Mouse (Mus musculus) myocyte (in vitro differentiated cells): ENCODE data around the gene Crebbp. TPM values are rescaled to one million over a fixed set of nuclear protein-coding genes. Genes with fewer than 3 reads are reported as not detected.
"Not testable (repeated sequence)": the region's sequence is repeated elsewhere in the genome, so short reads cannot be mapped to it uniquely, and the experiment has no call there.

Experiments used
- H3K27me3 ChIP-seq: one replicate; pipeline ENCODE4 v1.6.1; 2011; ENCODE audit not compliant: control insufficient read depth, insufficient read depth, insufficient read length
- H3K36me3 ChIP-seq: one replicate; pipeline ENCODE4 v1.6.1; 2011; ENCODE audit not compliant: control insufficient read depth, insufficient read depth
- H3K4me2 ChIP-seq: one replicate; pipeline ENCODE4 v1.6.1; 2011; ENCODE audit warnings: low read depth, control low read depth
- H3K4me3 ChIP-seq: one replicate; pipeline ENCODE4 v1.5.1; 2011; ENCODE audit warnings: mild to moderate bottlenecking, control low read depth, moderate library complexity
- H3K79me2 ChIP-seq: one replicate; pipeline ENCODE4 v1.6.1; 2011; ENCODE audit not compliant: control insufficient read depth, insufficient read depth
- H3ac ChIP-seq: one replicate; pipeline ENCODE4 v1.6.1; 2011; ENCODE audit not compliant: control insufficient read depth, insufficient read length
- CEBPB ChIP-seq: IDR thresholded peaks from 2 replicates; pipeline ENCODE4 v1.6.1; 2011; ENCODE audit warnings: mild to moderate bottlenecking, moderate library complexity; ENCODE audit not compliant: poor library complexity, insufficient read depth, severe bottlenecking
- E2F4 ChIP-seq: IDR thresholded peaks from one replicate; pipeline ENCODE4 v1.6.1; 2011; ENCODE audit warnings: mild to moderate bottlenecking, control low read depth, moderate library complexity; ENCODE audit not compliant: insufficient read depth
- MAX ChIP-seq: IDR thresholded peaks from one replicate; pipeline ENCODE4 v1.6.1; 2011; ENCODE audit warnings: low read depth, mild to moderate bottlenecking, control low read depth
- MYOD1 ChIP-seq, 3 experiments: IDR thresholded peaks; one replicate each; pipeline ENCODE4 v1.6.1; 2011; ENCODE audit warnings: control low read depth in 2 of 3, low read depth in 2 of 3, mild to moderate bottlenecking in 2 of 3, moderate library complexity in 1 of 3; ENCODE audit not compliant: insufficient read length in 2 of 3, control insufficient read depth in 1 of 3
- MYOG ChIP-seq, 3 experiments: IDR thresholded peaks; one replicate each; pipeline ENCODE4 v1.6.1; 2011; ENCODE audit warnings: control low read depth in 2 of 3, low read depth in 2 of 3, mild to moderate bottlenecking in 2 of 3; ENCODE audit not compliant: insufficient read length in 2 of 3, control insufficient read depth in 1 of 3, insufficient read depth in 1 of 3
- POLR2A ChIP-seq: IDR thresholded peaks from one replicate; pipeline ENCODE4 v1.6.1; 2011; ENCODE audit warnings: low read depth, mild to moderate bottlenecking, control low read depth, moderate library complexity; ENCODE audit not compliant: insufficient read length
- POLR2AphosphoS2 ChIP-seq: IDR thresholded peaks from one replicate; pipeline ENCODE4 v1.6.1; 2011; ENCODE audit warnings: low read depth, control low read depth; ENCODE audit not compliant: insufficient read length
- REST ChIP-seq: IDR thresholded peaks from one replicate; pipeline ENCODE4 v1.6.1; 2011; ENCODE audit warnings: mild to moderate bottlenecking, control low read depth, moderate library complexity; ENCODE audit not compliant: insufficient read depth, insufficient read length
- SRF ChIP-seq: IDR thresholded peaks from one replicate; pipeline ENCODE4 v1.6.1; 2011; ENCODE audit warnings: low read depth; ENCODE audit not compliant: control insufficient read depth, insufficient read length
- TCF12 ChIP-seq: IDR thresholded peaks from one replicate; pipeline ENCODE4 v1.6.1; 2011; ENCODE audit warnings: mild to moderate bottlenecking, control low read depth; ENCODE audit not compliant: poor library complexity, insufficient read depth, severe bottlenecking
- TCF3 ChIP-seq: IDR thresholded peaks from one replicate; pipeline ENCODE4 v1.6.1; 2011; ENCODE audit warnings: low read depth, control low read depth; ENCODE audit not compliant: insufficient read length
- USF1 ChIP-seq: IDR thresholded peaks from one replicate; pipeline ENCODE4 v1.6.1; 2011; ENCODE audit warnings: low read depth, mild to moderate bottlenecking, control low read depth, moderate library complexity
- polyA plus RNA-seq: library from polyadenylated mRNA; unstranded; fragments of >200 nt; fragmentation: generic; extraction: Trizol; gene quantifications from one replicate; pipeline ENCODE4 v1.2.1, GENCODE M21; 2012; ENCODE audit warnings: missing spikeins

The Crebbp gene
- polyA plus RNA-seq, 1 experiment, result 7.1 TPM

DNA sequence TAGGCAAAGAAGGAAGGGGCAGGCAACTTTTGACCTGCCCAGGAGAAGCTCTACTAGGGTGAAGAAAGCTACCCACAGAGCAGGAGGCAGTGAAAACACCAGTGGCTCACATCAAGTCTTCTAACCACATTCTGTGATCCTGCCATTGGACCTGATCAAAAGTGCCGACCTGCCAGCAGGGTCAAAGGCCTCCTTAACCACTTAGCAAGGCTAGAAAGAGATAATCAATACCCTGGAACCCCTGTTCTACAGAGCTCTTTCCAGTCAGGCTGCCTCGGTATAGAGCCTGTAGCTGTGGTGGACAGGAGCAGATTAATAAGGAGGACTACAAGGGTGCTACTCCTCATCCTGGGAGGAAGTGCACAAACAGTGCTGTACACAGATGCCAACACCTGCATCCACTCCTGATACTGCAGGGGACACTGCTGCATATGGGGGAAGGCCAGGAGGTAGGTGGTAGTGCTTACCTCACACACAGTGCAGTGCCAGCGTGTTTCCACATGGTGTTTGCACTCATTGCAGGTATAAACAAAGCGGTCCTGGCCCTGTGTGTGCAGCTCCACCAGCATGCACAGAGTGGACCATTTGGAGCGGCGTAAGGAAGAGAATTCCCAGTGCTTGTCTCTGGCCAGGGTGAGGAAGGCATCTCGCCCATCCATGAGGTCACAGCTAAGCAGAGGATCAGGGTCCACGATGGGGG is 126.4 kb downstream of the Crebbp start:
- no peak overlapping the region for H3K4me3 ChIP-seq
- H3K36me3 ChIP-seq, result peaks cover 41% of the 10 kb centered on the region
- H3K4me2 ChIP-seq, result no peak overlapping the region
- no peaks in the 10 kb centered on the region for H3K79me2 ChIP-seq
- H3K27me3 ChIP-seq, result no peaks in the 10 kb centered on the region
- TF ChIP-seq E2F4 (no peak), POLR2A (no peak), SRF (no peak), MYOG (IDR thresholded peaks at IDR 0.05; ENCODE audit: control insufficient read depth in 1 of 3, insufficient read depth in 1 of 3, insufficient read length in 2 of 3, low read depth in 2 of 3) (no peak), CEBPB (no peak), POLR2AphosphoS2 (no peak), TCF3 (no peak), USF1 (no peak), REST (no peak), TCF12 (no peak), MYOD1 (IDR thresholded peaks at IDR 0.05; ENCODE audit: control insufficient read depth in 1 of 3, insufficient read length in 2 of 3, low read depth in 2 of 3) (no peak), MAX (no peak)
- H3ac ChIP-seq, result no peak overlapping the region

DNA sequence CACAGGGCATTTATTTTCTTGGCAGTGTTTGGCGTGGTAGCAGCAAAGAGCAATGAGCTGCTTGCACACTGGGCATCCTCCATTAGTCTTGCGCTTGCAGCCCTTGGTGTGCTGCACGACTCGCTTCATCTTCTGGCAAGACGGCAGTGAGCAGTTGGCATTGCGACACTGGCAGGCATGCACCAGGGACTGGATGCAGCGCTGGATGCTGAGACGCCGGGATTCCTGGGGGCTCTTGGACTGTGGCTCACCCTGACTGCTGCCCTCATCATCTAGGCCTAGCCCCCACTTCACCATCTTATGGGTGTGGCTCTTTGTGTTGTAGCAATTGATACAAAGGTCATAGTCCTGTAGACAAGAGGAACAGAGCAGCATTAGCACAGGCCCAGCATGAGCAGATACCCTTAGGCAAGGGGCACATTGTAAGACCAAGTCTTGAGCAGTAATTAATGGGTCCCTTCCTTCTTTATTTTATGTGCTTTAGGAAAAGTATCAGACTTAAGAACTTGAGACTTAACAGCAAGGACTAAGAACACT is 127.9 kb downstream of the Crebbp start:
- TF ChIP-seq SRF (no peak), MYOG (IDR thresholded peaks at IDR 0.05; ENCODE audit: control insufficient read depth in 1 of 3, insufficient read depth in 1 of 3, insufficient read length in 2 of 3, low read depth in 2 of 3) (no peak), REST (no peak), POLR2A (peak; percentile 29), POLR2AphosphoS2 (no peak), MAX (no peak)
- Histone ChIP-seq H3K4me3 (no peak overlapping the region), H3K4me2 (no peak overlapping the region), H3ac (no peak overlapping the region), H3K36me3 (peaks cover 29% of the 10 kb centered on the region), H3K27me3 (no peaks in the 10 kb centered on the region), H3K79me2 (no peaks in the 10 kb centered on the region)

DNA sequence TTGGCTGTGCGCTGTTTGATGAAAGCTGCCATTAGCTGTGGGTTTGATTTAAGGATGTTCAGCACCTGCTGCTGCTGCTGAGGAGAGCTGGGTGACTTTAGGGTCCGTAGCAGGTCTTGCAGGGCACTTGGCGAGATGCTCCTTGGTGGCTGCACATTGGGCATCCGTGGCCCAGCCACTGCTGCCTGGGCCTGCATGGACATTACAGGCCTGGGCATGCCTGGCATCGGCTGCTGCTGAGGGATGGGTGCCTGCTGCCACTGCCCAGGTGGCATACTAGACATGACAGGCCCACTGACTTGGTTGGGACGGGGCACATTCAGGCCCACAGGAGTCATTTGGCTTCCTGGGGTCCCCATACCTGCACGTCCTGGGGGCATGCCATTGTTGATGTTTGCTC is 128.7 kb downstream of the Crebbp start:
- no peak overlapping the region for H3ac ChIP-seq

DNA sequence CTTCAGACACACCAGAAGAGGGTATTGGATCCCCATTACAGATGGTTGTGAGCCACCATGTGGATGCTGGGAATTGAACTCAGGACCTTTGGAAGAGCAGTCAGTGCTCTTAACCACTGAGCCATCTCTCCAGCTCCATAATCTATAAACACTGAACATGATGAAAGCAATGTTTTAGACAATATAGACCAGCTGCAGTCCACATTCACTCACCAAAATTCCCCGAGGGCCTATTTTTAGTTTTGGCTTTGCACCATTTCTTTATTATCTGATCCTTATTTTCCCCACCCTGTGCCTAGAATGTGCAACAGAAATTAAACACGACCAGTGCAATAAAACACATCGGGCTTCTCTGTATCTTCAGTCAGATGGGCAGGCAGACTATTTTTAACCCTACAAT is 133.4 kb downstream of the Crebbp start:
- not testable (repeated sequence) for H3K36me3 ChIP-seq, H3K27me3 ChIP-seq, H3ac ChIP-seq, H3K4me2 ChIP-seq, H3K4me3 ChIP-seq
- H3K79me2 ChIP-seq, result peaks cover 21% of the 10 kb centered on the region

More for the DNA sequence above, 128.7 kb downstream of the Crebbp start:
- Histone ChIP-seq H3K27me3 (no peaks in the 10 kb centered on the region), H3K4me3 (no peak overlapping the region), H3K36me3 (peaks cover 21% of the 10 kb centered on the region), H3K4me2 (no peak overlapping the region), H3K79me2 (no peaks in the 10 kb centered on the region)
- TF ChIP-seq REST (no peak), MYOD1 (IDR thresholded peaks at IDR 0.05; ENCODE audit: control insufficient read depth in 1 of 3, insufficient read length in 2 of 3, low read depth in 2 of 3) (no peak), USF1 (no peak), MYOG (IDR thresholded peaks at IDR 0.05; ENCODE audit: control insufficient read depth in 1 of 3, insufficient read depth in 1 of 3, insufficient read length in 2 of 3, low read depth in 2 of 3) (no peak), MAX (no peak), POLR2A (no peak), SRF (no peak), TCF3 (no peak), E2F4 (no peak), POLR2AphosphoS2 (no peak), CEBPB (no peak), TCF12 (no peak)

DNA sequence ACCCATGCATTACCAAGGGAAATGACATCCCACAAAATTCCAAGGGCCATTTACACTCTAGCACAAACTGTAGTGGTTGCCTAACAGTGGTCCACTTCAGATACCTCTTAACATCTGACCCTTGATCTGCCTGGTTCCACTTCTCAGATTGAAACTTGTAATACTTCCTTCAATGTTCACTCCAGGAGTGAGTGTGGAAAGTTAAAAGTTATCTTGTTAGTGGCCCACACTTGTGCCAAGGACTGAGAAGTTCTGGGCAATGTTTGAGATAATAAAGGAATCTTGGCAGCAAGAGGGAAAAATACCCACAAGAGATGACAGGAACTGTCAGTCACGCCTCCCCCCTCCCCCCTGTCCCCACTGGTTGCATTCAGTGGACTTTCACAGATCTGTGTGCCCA is 134.1 kb downstream of the Crebbp start:
- Histone ChIP-seq H3K4me3 (no peak overlapping the region), H3K79me2 (peaks cover 28% of the 10 kb centered on the region), H3ac (no peak overlapping the region), H3K36me3 (no peaks in the 10 kb centered on the region), H3K27me3 (no peaks in the 10 kb centered on the region), H3K4me2 (no peak overlapping the region)
- TF ChIP-seq E2F4 (no peak), TCF3 (no peak), POLR2A (no peak), POLR2AphosphoS2 (no peak), REST (no peak), USF1 (no peak), MAX (no peak), CEBPB (no peak)

DNA sequence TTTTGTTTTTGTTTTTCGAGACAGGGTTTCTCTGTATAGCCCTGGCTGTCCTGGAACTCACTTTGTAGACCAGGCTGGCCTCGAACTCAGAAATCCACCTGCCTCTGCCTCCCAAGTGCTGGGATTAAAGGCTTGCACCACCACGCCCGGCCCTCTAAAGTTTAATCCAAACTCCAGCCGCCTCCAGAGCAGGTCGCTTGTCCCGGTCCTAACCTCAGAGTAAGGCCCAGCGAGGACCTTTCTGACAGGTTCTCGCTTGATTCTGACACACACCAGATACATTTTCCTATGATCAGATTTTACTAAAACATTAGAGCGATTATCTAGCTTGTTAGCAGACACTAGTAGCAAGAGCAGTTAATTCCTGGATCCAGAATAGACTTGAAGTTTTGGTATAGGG is 135.5 kb downstream of the Crebbp start:
- Histone ChIP-seq H3K4me2 (peak overlapping the region; percentile 81), H3K79me2 (peaks cover 41% of the 10 kb centered on the region), H3ac (peak overlapping the region; percentile 98), H3K4me3 (peak overlapping the region; percentile 86)
- not testable (repeated sequence) for H3K27me3 ChIP-seq, H3K36me3 ChIP-seq
